Comparison of ENCODE assay signal across 8 mouse cellular contexts in the genomic region with DNA sequence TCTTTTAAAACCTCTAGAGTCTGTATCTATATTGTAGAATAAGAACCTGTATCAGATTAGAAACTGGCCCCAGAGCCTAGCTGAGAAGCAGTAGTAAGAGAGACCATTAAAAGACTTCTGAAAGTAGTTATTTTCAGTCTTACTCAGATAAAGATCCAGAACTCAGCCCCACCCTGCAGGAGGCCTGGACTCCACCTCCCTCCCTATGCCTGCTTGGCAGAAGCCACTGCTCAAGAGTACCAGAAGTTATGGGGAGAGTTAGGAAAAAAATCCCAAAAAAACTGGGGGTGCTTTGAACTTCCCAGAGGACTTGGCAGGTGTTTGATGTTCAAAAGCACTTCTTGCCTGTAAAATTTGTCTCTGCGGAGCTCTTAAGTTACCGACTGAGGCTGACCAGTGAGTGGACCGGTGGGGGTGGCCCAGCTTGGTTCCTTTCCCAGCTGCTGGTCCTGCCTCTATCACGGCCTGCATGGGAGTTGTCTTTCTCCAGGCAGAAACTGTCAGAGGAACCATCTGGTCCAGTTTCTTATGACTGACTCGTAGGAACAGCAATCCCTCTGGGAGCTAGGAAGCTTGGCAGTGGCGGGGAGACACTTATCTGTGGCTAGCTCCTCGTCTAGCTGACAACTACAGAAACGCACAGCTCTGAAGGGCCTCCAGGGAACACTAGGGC.
DNase-seq lines count a peak whose midpoint lies in the region; ATAC-seq and TF ChIP-seq lines count a peak whose summit lies in the region.

No protein-coding gene starts in this region.

- peak; percentile 38 for ATAC-seq in heart, postnatal 0 days (ENCODE audit: insufficient read depth, low read depth)

- TF ChIP-seq CTCF in heart, postnatal 0 days (IDR thresholded peaks at IDR 0.05; ENCODE audit: low read depth) = no peak

- no peak for TF ChIP-seq EP300 in heart, postnatal 0 days (IDR thresholded peaks at IDR 0.05; ENCODE audit: low read depth)

- WGBS in heart, postnatal 0 days = 39% methylated on average over 8 of the region's 8 CpGs

- no peak overlapping the region for H3K4me2 ChIP-seq in heart, postnatal 0 days (ENCODE audit: low read depth, low read length)

- H3K27me3 ChIP-seq in heart, postnatal 0 days (ENCODE audit: control insufficient read depth, insufficient read depth, low read length) = no peaks in the 10 kb centered on the region

- no peak overlapping the region for H3K9ac ChIP-seq in heart, postnatal 0 days (replicated peaks; ENCODE audit: low read depth, low read length)

- H3K4me3 ChIP-seq in heart, postnatal 0 days (ENCODE audit: low read depth, low read length) = no peak overlapping the region

- H3K36me3 ChIP-seq in heart, postnatal 0 days (replicated peaks; ENCODE audit: control insufficient read depth, insufficient read depth, low read length) = no peaks in the 10 kb centered on the region

- DNase-seq in layer of hippocampus, adult 9-11 months = peak; percentile 25
- no peak for DNase-seq in layer of hippocampus, adult 11-12 months (ENCODE audit: low spot score)
- DNase-seq in frontal cortex, postnatal 36 days (ENCODE audit: low spot score in 2 of 2) = peak; percentile 37 to 59
- peak; percentile 17 for DNase-seq in heart, postnatal 0 days (ENCODE audit: low spot score)
- DNase-seq in lung, postnatal 25 days (ENCODE audit: low spot score) = peak; percentile 46
- no peak for DNase-seq in thymus, postnatal 0 days (ENCODE audit: low spot score)
- DNase-seq in spleen, postnatal 4 days (ENCODE audit: low spot score in 2 of 2) = no peak
- no peak for DNase-seq in layer of hippocampus, postnatal 10 days (ENCODE audit: low spot score in 2 of 2)

- 0 out of 2 replicates have a peak, but pooled peaks cover 12% of the 10 kb centered on the region for H3K4me1 ChIP-seq in heart, postnatal 0 days (ENCODE audit: control insufficient read depth, insufficient read depth)

- H3K9me3 ChIP-seq in heart, postnatal 0 days (replicated peaks; ENCODE audit: control insufficient read depth, low read length) = no peaks in the 10 kb centered on the region; the same call in 1 of the 2 replicates

- no peak overlapping the region for H3K27ac ChIP-seq in heart, postnatal 0 days (ENCODE audit: low read depth)

Comparison
In these comparisons a context has a peak if more than half of its experiments do, and no peak if none do; other contexts are left out.
1. DNase-seq: peak in layer of hippocampus, adult 9-11 months (single experiment), frontal cortex, postnatal 36 days (2 of 2), heart, postnatal 0 days (single experiment) and lung, postnatal 25 days (single experiment); none in layer of hippocampus, adult 11-12 months (single experiment), thymus, postnatal 0 days (single experiment), spleen, postnatal 4 days (0 of 2) and layer of hippocampus, postnatal 10 days (0 of 2).